Mouse (Mus musculus) spleen, postnatal 14 days (tissue): ENCODE measurements around the gene Abcb8.

Experiments used
- DNase-seq, 2 experiments: peaks; one replicate each; pipeline ENCODE4 v3.0.0; 2021 to 2022; ENCODE audit warnings: low spot score in 2 of 2

The Abcb8 gene

GRCm38 (mm10) chr5:24455076-24455475 lies 61.6 kb downstream of the Abcb8 start:
- no peak for DNase-seq

GRCm38 (mm10) chr5:24455613-24456012 lies 62.1 kb downstream of the Abcb8 start:
- DNase-seq, result no peak
